Mouse (Mus musculus) limb, embryonic 11.5 days (tissue): ENCODE data around the gene Gm8978. TPM values are rescaled to one million over a fixed set of nuclear protein-coding genes. Genes with fewer than 3 reads are reported as not detected.
"Not testable (repeated sequence)": the region's sequence is repeated elsewhere in the genome, so short reads cannot be mapped to it uniquely, and the experiment has no call there.

Source experiments
- ATAC-seq: fragments of 200-750 bp; cut with Nextera tagmentation; 2 replicates; pipeline ENCODE4 v1.8.0; 2017; ENCODE audit warnings: low read depth; ENCODE audit not compliant: insufficient number of reproducible peaks, low FRiP score, low TSS enrichment
- DNase-seq: peaks from one replicate; pipeline ENCODE4 v3.0.0-alpha.2; 2015; ENCODE audit warnings: low spot score
- H3K27ac ChIP-seq: fragments of 300-500 bp; sonication (generic); replicated peaks from 2 replicates; pipeline ENCODE4 v1.5.1; 2014; ENCODE audit warnings: low read depth, mild to moderate bottlenecking, low read length
- H3K27me3 ChIP-seq: fragments of 300-500 bp; sonication (generic); 2 replicates; pipeline ENCODE4 v1.6.1; 2014; ENCODE audit warnings: mild to moderate bottlenecking, low read length, mixed read lengths; ENCODE audit not compliant: control insufficient read depth, insufficient read depth
- H3K36me3 ChIP-seq: fragments of 300-500 bp; sonication (generic); 2 replicates; pipeline ENCODE4 v1.6.1; 2014; ENCODE audit warnings: mild to moderate bottlenecking, low read length, moderate library complexity, mixed read lengths; ENCODE audit not compliant: control insufficient read depth, insufficient read depth
- H3K4me1 ChIP-seq: fragments of 300-500 bp; sonication (generic); 2 replicates; pipeline ENCODE4 v1.6.1; 2014; ENCODE audit warnings: low read length, mixed read lengths; ENCODE audit not compliant: control insufficient read depth, insufficient read depth
- H3K4me2 ChIP-seq: fragments of 300-500 bp; sonication (generic); 2 replicates; pipeline ENCODE4 v1.6.1; 2014; ENCODE audit warnings: low read depth, mild to moderate bottlenecking, moderate library complexity; ENCODE audit not compliant: severe bottlenecking
- H3K4me3 ChIP-seq: fragments of 300-500 bp; sonication (generic); 2 replicates; pipeline ENCODE4 v1.5.1; 2014; ENCODE audit warnings: low read depth, low read length
- H3K9ac ChIP-seq: fragments of 300-500 bp; sonication (generic); 2 replicates; pipeline ENCODE4 v1.6.1; 2014; ENCODE audit warnings: mild to moderate bottlenecking, low read length
- H3K9me3 ChIP-seq: fragments of 300-500 bp; sonication (generic); 2 replicates; pipeline ENCODE4 v1.6.1; 2016; ENCODE audit warnings: low read length; ENCODE audit not compliant: control insufficient read depth
- WGBS: fragments of 180-500 bp; shearing (Covaris S2); extraction: QIAGEN DNeasy Blood & Tissue Kit; methylation state at CpG from one replicate; pipeline ENCODE4 v1.1.7; 2014; 5-methylcytosine and 5-hydroxymethylcytosine counted together
- microRNA-seq: library from miRNA; unstranded; fragments of <30 nt; microRNA quantifications from one replicate; pipeline ENCODE4, GENCODE M21; 2016
- polyA plus RNA-seq: library from polyadenylated mRNA; unstranded; fragments of >200 nt; fragmentation: Nextera tagmentation; extraction: Ambion mirVana; gene quantifications from 2 replicates; pipeline ENCODE4 v1.2.1, GENCODE M21; 2014

Gm8978 gene
- not detected in 2 replicates for polyA plus RNA-seq

- not testable (repeated sequence) for ATAC-seq, DNase-seq, H3K27me3 ChIP-seq, H3K4me2 ChIP-seq, H3K36me3 ChIP-seq, H3K9me3 ChIP-seq, H3K27ac ChIP-seq, H3K4me1 ChIP-seq, H3K9ac ChIP-seq, H3K4me3 ChIP-seq
These were observed at the start of gene Gm8978 for GRCm38 (mm10) chr19:33625152-33625551. Gm8978 (minus strand) TSS chr19:33625252.

GRCm38 (mm10) chr19:33589626-33590302 lies 35.3 kb downstream of the Gm8978 start:
- Histone ChIP-seq H3K9ac (0 out of 2 replicates have a peak overlapping the region, but pooled peaks have one; percentile 45), H3K4me2 (peak overlapping the region; percentile 32; the same call in 1 of the 2 replicates), H3K4me3 (peak overlapping the region; percentile 22)
- ATAC-seq (peak; percentile 96), DNase-seq (peak; percentile 78)
- WGBS: 5% methylated on average over 11 of the region's 38 CpGs
- not testable (repeated sequence) for H3K9me3 ChIP-seq, H3K4me1 ChIP-seq, H3K27ac ChIP-seq, H3K27me3 ChIP-seq, H3K36me3 ChIP-seq

- H3K4me3 ChIP-seq, DNase-seq, H3K9ac ChIP-seq, ATAC-seq, H3K4me1 ChIP-seq, H3K27ac ChIP-seq, H3K36me3 ChIP-seq, H3K27me3 ChIP-seq, H3K4me2 ChIP-seq, H3K9me3 ChIP-seq: not testable (repeated sequence)
- 81% methylated on average over 5 of the region's 5 CpGs for WGBS
These were observed 56.5 kb downstream of the Gm8978 start for GRCm38 (mm10) chr19:33568551-33568950.

Small RNAs within 50 kb of the gene (microRNA-seq; reads per million reads assigned to microRNA genes)
- gene Gm27440: not detected

Other genes starting within 250 kb of the Gm8978 start
- gene Rnls, start 233.0 kb downstream of the Gm8978 start, polyA plus RNA-seq: 4.5 and 4.8 TPM in 2 replicates
- gene Lipo4, start 107.5 kb downstream of the Gm8978 start, polyA plus RNA-seq: not detected in 2 replicates
- not detected in 2 replicates for gene Lipo2, start 126.1 kb upstream of the Gm8978 start, polyA plus RNA-seq
- gene Lipo3, start 136.7 kb upstream of the Gm8978 start, polyA plus RNA-seq: 6.8 and 7.6 TPM in 2 replicates
- not detected in 2 replicates for gene Lipo1, start 162.2 kb upstream of the Gm8978 start, polyA plus RNA-seq